Mouse (Mus musculus) telencephalon, adult 2 months (tissue): ENCODE measurements around the gene Wap.

Source experiments
- DNase-seq: peaks from one replicate; pipeline ENCODE4 v3.0.0-alpha.2; 2011; ENCODE audit warnings: low read depth, low spot score

Wap gene

DNA sequence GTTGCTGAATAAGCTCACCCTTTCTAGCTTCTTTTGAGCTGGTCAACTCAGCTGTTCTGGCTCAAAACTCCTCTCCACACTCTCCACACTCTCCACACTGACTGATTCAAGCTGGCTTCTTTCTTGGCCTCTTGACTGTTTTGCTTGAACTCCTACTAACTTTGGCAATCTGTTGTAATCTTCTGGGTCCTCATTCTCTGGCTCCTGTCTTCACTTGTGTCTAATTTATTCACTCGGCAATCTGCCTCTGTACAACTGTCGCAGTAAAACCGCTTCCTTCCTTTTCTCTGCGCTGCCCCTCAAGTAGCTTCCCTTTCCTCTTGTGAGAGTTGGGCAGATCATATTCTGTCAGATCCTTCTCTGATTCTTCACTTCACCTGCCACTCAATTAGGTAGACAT lies 10.7 kb downstream of the Wap start:
- no peak for DNase-seq

DNA sequence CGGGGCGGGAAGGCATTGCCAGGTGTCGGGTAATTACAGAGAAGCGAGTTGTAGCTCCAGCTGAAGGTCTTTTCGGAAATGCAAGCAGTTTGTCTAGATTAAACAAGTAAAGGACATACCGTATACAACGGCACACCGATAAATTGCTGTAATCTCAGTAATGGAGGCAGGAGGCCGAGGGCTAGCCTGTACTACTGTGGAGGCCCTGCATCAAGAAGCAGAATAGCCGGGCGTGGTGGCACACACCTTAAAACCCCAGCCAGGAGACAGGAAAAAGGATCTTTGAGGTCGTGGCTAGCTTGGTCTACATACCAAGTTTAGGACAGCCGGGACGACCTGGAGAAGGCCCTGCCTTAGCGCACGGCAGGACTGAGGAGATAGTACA lies 12.1 kb downstream of the Wap start:
- DNase-seq: no peak

DNA sequence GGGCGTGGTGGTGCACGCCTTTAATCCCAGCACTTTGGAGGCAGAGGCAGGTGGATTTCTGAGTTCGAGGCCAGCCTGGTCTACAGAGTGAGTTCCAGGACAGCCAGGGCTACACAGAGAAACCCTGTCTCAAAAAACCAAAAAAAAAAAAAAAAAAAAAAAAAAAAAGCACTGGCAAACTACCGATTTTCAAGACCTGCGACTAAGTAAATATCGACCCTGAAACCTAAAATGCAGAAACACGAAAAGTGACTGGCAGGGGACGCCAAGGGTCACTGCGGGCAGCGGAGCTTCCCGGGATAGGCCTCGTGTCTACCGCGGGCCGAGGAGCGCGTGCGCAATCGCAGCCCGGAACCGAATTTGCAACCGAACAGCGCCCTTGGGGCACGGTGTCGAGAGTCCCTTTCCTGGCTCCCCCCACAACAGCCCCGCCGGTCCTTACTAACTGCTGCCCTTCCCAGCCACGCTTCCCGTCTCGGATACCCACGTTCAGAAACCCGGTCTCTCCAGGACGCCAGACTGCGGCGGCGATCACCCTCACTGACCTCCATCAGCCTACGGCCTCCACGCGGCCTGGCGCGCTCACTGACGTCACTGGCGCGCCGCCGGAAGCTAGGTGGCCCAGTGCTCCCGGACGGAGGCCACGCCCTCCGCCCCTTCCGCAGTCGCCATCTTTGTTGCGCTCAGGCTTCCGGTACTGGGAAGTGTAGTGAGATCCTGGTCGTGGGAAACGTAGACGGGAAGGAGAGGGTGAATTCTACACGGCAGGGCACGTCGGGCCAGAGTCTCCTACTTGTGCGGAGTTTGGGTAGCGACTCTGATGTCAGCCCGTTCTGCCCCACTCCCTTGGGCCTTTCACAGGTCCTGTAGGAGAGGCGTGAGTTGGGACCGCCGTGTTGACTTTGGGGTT lies 12.7 kb downstream of the Wap start, which contains the start of gene Tbrg4:
Gene Tbrg4, minus strand, starts transcription at position 590 of the 910 bp plus-strand sequence.
- peak; percentile 94 for DNase-seq

GRCm38 (mm10) chr11:6624619-6625382 lies 13.6 kb downstream of the Wap start:
- DNase-seq: no peak

- DNase-seq: no peak
These were observed 14.7 kb downstream of the Wap start for GRCm38 (mm10) chr11:6623704-6624103.

DNA sequence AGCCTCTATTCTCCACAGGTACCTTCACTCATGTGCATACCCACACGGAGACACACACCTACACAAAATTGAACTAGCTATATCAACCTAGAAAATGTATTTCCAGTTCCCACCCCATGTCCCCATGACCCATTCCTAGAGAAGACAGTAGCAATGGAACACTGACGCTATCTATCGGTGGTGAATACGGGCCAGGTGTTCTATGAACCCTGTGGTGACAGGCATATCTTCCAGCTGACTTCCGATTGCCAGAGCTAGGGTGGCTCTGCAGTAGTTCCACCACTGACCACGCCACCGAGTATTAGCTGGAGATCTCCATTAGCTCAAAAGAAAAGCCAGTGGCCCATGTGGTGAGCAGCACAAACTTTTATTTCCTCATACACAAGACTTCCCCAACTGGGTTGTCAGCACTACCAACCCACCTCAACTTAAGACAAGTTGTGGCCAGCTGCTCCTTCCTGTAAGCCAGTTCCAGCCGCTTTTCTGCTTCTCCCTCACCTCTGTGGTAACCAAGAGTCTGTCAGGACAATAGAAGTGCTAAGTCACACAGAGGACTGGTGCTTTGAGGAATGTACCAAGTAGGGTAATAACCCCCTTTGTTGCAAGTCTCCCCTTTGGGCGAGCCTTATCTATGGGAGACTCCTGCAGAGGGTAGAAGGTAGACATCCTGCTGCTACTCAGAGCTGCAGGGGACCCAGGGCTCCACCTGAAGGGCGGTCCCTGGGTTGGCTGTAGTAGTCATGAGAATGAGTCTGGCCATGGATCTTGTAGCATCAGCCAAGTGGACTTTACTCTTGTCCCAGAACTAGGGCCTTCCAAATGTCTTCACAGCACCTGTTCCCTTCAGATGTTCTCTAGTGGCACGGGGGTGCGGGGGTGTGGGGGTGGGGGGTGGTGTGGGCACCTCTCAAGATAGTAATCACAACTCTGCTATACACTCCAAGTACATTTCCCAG lies 22.9 kb downstream of the Wap start:
- no peak for DNase-seq

DNA sequence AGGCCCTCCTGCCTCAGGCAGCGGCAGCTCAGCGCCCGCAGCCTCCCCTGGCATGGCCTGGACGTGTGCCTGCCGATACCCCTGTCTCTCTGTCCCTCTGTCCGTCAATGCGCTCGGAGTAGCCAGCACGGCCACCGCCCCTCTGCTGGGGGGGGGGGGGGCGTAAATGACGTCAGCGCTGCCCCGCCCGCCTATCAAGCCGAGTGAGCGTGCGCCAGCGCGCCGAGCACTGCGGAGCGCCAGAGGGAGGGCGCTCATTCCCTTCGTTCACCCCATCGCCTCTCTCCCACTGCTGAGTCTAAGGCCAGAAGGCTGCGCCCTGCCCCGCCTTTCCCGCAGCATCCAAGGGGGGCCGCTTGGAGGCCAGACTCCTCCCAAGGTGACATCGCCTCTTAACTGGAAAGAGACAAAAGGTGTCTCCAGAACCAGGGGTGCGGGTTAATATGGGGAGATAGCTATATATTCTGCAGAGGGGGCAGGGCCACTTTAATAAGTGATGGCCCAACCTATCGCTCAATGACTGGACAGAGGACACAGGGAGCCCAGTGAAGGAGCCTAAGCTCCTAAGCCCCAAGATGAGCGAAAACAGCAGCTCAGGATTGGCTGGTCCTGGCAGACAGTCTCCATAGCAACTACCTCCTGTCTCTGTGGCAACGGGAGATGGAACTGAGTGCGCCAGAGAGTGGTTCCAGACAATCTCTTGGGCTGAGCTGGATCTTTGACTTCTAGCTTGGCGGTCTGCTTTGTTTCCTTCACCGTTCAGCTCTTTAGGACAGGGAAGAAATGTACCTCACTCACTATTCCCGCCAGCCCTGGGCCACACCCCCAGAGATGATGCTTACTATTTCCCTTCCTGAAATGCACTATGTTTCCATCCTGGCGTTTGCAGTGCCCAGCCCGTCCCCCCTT lies 32.7 kb downstream of the Wap start, which contains the start of gene Nacad:
Gene Nacad, minus strand, starts transcription at position 563 of the 909 bp plus-strand sequence.
- peak; percentile 94 for DNase-seq

- DNase-seq: no peak
These were observed 33.4 kb downstream of the Wap start for GRCm38 (mm10) chr11:6605021-6605481.

DNA sequence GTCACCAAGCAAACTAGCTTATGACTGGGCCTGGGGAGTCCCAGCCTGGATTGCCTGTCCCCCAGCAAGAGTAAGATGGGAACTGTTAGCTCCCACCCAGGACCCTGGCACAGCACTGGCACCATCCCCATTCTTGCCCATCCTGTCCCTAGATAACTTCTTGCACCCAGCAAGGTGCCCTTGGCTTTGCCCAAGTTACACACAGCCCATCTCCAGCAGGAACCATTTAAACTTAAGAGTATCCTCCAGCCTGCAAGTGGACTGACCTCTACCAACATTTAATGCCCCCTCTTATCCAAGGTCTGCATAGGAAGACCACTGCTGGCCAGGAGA lies 33.9 kb downstream of the Wap start:
- DNase-seq: no peak

- peak; percentile 61 for DNase-seq
These were observed 34.4 kb downstream of the Wap start for GRCm38 (mm10) chr11:6603887-6604603.

DNA sequence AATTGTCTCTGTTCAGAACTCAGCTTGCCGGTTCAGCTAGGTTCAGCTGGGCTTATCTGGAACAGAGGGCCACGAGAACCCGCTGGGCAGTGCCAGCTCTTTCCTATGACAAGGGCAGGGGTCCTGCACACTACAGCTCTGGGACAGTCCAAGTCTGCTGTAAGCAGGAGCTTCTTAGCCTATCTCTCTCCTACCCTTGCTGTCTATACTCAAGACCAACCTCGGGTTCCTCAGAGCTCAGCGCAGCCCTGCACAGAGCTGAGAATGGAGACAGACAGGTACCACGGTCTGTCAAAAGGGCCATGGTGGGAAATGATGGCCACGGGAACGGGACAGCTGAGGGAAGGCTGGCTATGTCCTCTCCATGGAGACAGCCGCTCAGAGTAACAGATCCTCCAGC lies 35.2 kb downstream of the Wap start:
- DNase-seq: no peak

- DNase-seq: no peak
These were observed 35.8 kb downstream of the Wap start for GRCm38 (mm10) chr11:6602662-6603061.

- DNase-seq: no peak
These were observed 36.6 kb downstream of the Wap start for GRCm38 (mm10) chr11:6601649-6602480.

DNA sequence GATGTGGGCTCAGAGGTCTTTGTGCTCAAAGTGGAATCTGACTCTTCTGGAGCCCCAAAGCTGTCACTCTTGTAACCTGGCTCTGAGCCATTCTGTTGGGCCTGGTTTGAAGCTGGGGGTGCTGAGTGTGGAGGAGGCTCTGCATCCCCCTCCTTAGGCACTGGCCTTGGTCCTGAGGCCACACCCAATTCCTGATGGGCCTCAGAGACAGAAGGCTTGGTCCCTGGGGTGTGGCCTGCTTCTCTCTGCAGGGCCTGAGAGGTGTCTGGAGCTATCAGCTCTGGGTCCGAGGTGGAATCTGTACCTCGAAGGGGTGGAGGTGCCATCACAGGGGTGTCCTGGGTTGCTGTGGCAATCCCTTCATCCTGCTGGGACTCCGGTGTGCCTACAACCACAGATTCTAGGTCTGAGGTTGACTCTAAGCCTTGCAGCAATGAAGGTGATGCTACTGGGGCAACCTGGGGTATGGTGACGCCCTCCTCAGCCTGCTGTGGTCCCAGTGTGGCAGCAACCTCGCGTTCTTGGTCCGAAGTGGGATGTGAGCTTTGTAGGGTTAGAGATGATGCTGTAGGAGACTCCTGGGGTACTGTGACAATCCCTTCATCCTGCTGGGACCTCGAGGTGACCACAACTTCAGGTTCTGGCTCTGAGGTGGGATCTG lies 38.0 kb downstream of the Wap start:
- no peak for DNase-seq

DNA sequence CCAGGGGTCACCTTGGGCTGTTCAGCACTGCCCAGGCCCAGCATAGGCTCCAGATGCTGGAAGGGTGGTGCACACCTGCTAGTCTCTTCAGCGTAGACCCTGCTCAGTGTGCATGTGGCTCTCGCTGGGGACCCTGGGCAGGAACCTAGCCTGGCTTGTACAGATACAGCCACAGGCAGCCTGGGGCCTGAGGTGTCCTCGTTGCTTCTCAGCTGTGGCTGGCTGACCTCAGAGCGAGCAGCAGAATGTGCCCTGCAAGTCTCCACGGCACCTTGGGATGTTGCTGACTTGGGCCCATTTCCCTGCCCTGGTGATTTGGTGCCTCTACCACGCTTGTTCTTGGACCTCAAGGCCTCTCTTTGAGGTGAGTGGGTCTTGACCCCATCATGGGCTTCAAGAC lies 38.6 kb downstream of the Wap start:
- no peak for DNase-seq

DNA sequence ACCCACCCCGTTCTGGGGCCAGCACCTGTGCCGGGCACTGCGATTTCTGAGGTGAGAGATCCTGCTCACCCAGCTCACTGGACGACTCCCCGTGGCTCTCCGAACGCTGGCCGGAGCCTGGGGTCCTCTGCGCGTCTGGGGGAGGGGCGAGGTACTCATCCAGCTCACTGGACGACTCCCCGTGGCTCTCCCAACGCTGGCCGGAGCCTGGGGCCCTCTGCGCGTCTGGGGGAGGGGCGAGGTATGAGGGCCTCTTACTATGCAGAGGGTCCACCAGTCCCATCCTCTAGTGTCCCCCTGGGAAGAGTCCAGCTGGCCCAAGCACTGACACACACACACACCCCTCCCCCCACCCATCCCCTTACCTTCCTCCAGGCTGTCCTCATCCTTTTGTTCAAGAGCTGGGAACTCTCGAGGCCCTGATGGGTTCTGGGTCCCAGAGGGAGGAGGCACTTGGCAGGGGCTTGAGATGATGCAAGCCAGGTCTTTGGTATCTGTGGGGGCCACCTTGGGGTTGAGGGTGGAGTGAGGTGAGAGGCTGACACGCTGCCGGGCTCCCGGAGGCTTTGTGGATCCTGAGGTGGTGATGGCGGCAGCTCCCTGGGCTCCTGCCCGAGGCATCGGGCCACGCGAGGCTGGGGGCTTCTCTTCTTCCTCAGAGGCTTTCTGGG lies 39.3 kb downstream of the Wap start:
- DNase-seq: no peak

DNA sequence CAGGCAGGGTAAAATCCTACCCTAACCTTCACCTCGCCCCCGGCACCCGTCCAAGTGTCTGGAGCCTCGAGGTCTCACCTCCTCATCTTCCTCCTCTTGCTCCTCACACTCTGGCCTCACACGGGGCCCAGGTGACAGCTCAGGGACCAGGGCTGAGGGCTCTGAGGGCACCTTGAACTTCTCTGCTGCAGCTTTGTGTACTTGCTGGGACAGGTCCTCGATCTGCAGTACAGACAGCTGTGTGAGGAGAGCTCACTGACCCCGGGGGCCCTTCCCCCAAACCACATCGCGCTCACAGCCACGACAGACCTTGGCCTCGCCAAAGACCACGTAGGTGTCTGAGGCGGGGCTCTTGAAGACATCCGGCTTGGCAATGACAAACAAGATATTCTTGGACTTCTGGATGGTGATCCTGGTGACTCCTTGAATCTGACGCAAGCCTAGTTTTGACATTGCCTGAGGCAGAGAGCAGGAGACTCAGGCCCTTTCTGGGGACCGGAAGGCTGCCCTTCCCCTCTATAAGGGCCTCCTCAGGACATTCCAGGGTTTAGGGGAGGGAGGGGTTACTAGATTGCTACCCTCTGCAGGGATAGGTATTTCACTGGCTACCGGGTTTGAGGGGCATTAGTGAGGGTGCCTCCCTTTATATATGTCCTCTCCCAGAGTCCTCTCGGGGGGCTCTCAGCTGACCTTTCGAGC lies 40.1 kb downstream of the Wap start:
- DNase-seq: no peak
